ENCODE assay signal across 26 mouse cellular contexts in the genomic region with DNA sequence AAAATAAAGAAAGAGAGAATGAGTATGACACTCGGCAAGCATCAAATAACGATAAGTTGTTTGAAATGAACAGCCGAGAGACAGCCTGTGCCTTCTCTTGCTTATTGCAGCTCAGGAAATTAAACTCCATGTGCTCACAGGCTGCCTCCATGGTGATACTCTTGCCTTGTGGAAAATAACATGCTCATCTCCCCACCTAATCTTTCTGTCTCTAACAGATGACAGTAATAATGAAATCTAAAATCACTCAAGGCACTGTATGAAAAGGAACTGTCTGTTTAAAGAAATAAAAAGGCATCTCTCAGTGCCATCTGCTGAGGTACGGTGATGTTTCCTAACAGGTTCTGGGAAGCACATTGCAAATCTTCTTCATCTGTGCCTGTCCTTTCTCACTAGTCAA.
DNase-seq lines count a peak whose midpoint lies in the region; ATAC-seq and TF ChIP-seq lines count a peak whose summit lies in the region.
"Had no signal": no experiment of that assay in that cellular context is flagged by ENCODE, and none has a peak within 500 bp of the region (broad histone marks: within the 10 kb centered on the region; RNA-seq: fewer than 3 reads in every experiment).

No protein-coding gene starts in this region.

- no peaks in the 10 kb centered on the region for H3K4me1 ChIP-seq in forebrain, postnatal 0 days (ENCODE audit: insufficient read depth)
- H3K4me1 ChIP-seq in forebrain, embryonic 15.5 days = no peaks in the 10 kb centered on the region
- no peaks in the 10 kb centered on the region for H3K4me1 ChIP-seq in stomach, postnatal 0 days (replicated peaks; ENCODE audit: control insufficient read depth, insufficient read depth)
- H3K4me1 ChIP-seq: heart, embryonic 10.5 days; heart, embryonic 15.5 days; liver, embryonic 12.5 days; midbrain, embryonic 15.5 days had no signal

- peak; percentile 91 for ATAC-seq in forebrain, postnatal 0 days
- no peak for ATAC-seq in forebrain, embryonic 15.5 days (replicated peaks)
- ATAC-seq in stomach, postnatal 0 days (ENCODE audit: low FRiP score, low TSS enrichment) = no peak
- ATAC-seq: intestine, embryonic 16.5 days; liver, embryonic 12.5 days; lung, postnatal 0 days; midbrain, embryonic 15.5 days had no signal

- DNase-seq in forebrain, postnatal 0 days = peak; percentile 47
- peak; percentile 2 to 5 for DNase-seq in left cerebral cortex, postnatal 14 days (ENCODE audit: low spot score in 2 of 2)
- DNase-seq in left cerebral cortex, postnatal 4 days = no peak
- peak; percentile 18 to 23 for DNase-seq in layer of hippocampus, adult 8-10 months (ENCODE audit: low spot score in 2 of 2)
- DNase-seq in heart, adult 9 months (ENCODE audit: low spot score in 2 of 2) = no peak
- DNase-seq in stomach, postnatal 0 days (ENCODE audit: low spot score) = no peak
- DNase-seq: adrenal gland, postnatal 14 days; cerebellum, adult 2 months; cerebellum, postnatal 14 days; gastrocnemius, postnatal 14 days; kidney, adult 8-10 months; kidney, postnatal 4 days; lung, adult 18-20 months; right cerebral cortex, adult 18-20 months; right cerebral cortex, postnatal 4 days had no signal

- no peak for TF ChIP-seq CTCF in forebrain, postnatal 0 days (IDR thresholded peaks at IDR 0.05; ENCODE audit: low read depth)
- no peak for TF ChIP-seq CTCF in stomach, postnatal 0 days (IDR thresholded peaks at IDR 0.05; ENCODE audit: low read depth)

- no peak overlapping the region for H3K27ac ChIP-seq in forebrain, postnatal 0 days (ENCODE audit: low read depth, low read length)
- no peak overlapping the region for H3K27ac ChIP-seq in forebrain, embryonic 15.5 days (replicated peaks)
- H3K27ac ChIP-seq in stomach, postnatal 0 days (replicated peaks) = no peak overlapping the region
- H3K27ac ChIP-seq: heart, embryonic 10.5 days; heart, embryonic 15.5 days; kidney, postnatal 0 days; left cerebral cortex, adult 2 months; liver, embryonic 12.5 days; macrophage; midbrain, embryonic 15.5 days had no signal

- no peaks in the 10 kb centered on the region for H3K36me3 ChIP-seq in forebrain, postnatal 0 days (ENCODE audit: insufficient read depth)
- no peaks in the 10 kb centered on the region for H3K36me3 ChIP-seq in forebrain, embryonic 15.5 days
- H3K36me3 ChIP-seq in stomach, postnatal 0 days (ENCODE audit: control insufficient read depth, insufficient read depth, low read length) = no peaks in the 10 kb centered on the region
- H3K36me3 ChIP-seq: heart, embryonic 10.5 days; heart, embryonic 15.5 days; liver, embryonic 12.5 days; midbrain, embryonic 15.5 days had no signal

- no peak for TF ChIP-seq EP300 in stomach, postnatal 0 days (optimal IDR thresholded peaks at IDR 0.05)

- H3K4me3 ChIP-seq in forebrain, postnatal 0 days (ENCODE audit: low read depth, low read length) = no peak overlapping the region
- H3K4me3 ChIP-seq in forebrain, embryonic 15.5 days = no peak overlapping the region
- H3K4me3 ChIP-seq in stomach, postnatal 0 days (ENCODE audit: low read depth, low read length) = no peak overlapping the region
- H3K4me3 ChIP-seq: erythroblast, embryonic 14.5 days; heart, embryonic 10.5 days; heart, embryonic 15.5 days; left cerebral cortex, adult 2 months; liver, embryonic 12.5 days; midbrain, embryonic 15.5 days had no signal

- no peaks in the 10 kb centered on the region for H3K9me3 ChIP-seq in forebrain, postnatal 0 days (ENCODE audit: low read length)
- H3K9me3 ChIP-seq in forebrain, embryonic 15.5 days = no peaks in the 10 kb centered on the region
- no peaks in the 10 kb centered on the region for H3K9me3 ChIP-seq in stomach, postnatal 0 days (ENCODE audit: control insufficient read depth, low read length)
- H3K9me3 ChIP-seq: heart, embryonic 10.5 days; heart, embryonic 15.5 days; liver, embryonic 12.5 days; midbrain, embryonic 15.5 days had no signal

- no peak overlapping the region for H3K4me2 ChIP-seq in forebrain, postnatal 0 days (ENCODE audit: low read depth)
- no peak overlapping the region for H3K4me2 ChIP-seq in forebrain, embryonic 15.5 days (replicated peaks)
- H3K4me2 ChIP-seq in stomach, postnatal 0 days (replicated peaks; ENCODE audit: low read depth) = no peak overlapping the region
- H3K4me2 ChIP-seq: heart, embryonic 15.5 days; liver, embryonic 12.5 days; midbrain, embryonic 15.5 days had no signal

- intact Hi-C loops in left cerebral cortex, postnatal 14 days (cut with DNase I) = no loop called here
- intact Hi-C loops in left cerebral cortex, postnatal 4 days (cut with DNase I) = no loop called here

- no peak overlapping the region for H3K9ac ChIP-seq in forebrain, postnatal 0 days
- no peak overlapping the region for H3K9ac ChIP-seq in forebrain, embryonic 15.5 days (replicated peaks)
- no peak overlapping the region for H3K9ac ChIP-seq in stomach, postnatal 0 days (ENCODE audit: low read length)
- H3K9ac ChIP-seq: heart, embryonic 15.5 days; liver, embryonic 12.5 days; midbrain, embryonic 15.5 days had no signal

- H3K27me3 ChIP-seq in forebrain, postnatal 0 days (ENCODE audit: insufficient read depth, low read length) = no peaks in the 10 kb centered on the region
- H3K27me3 ChIP-seq in forebrain, embryonic 15.5 days = no peaks in the 10 kb centered on the region
- no peaks in the 10 kb centered on the region for H3K27me3 ChIP-seq in stomach, postnatal 0 days (ENCODE audit: control insufficient read depth, insufficient read depth, low read length)
- H3K27me3 ChIP-seq: heart, embryonic 15.5 days; liver, embryonic 12.5 days; midbrain, embryonic 15.5 days had no signal

- 52% methylated on average over 4 of the region's 4 CpGs for WGBS in forebrain, postnatal 0 days
- 73% methylated on average over 4 of the region's 4 CpGs for WGBS in forebrain, embryonic 15.5 days
- WGBS in stomach, postnatal 0 days = 90% methylated on average over 4 of the region's 4 CpGs

Comparison
In these comparisons a context has a peak if more than half of its experiments do, and no peak if none do; other contexts are left out.
1. DNase-seq: peak in forebrain, postnatal 0 days (single experiment), left cerebral cortex, postnatal 14 days (2 of 2) and layer of hippocampus, adult 8-10 months (2 of 2); none in left cerebral cortex, postnatal 4 days (single experiment), heart, adult 9 months (0 of 2) and stomach, postnatal 0 days (single experiment).